Mouse (Mus musculus) kidney, postnatal 14 days (tissue): Measurements from ENCODE around the gene Il17rb.

Experiments used
- DNase-seq: peaks from one replicate; pipeline ENCODE4 v3.0.0; 2022; ENCODE audit warnings: mixed read lengths

Il17rb gene

GRCm38 (mm10) chr14:30014487-30014886, 5.8 kb upstream of the Il17rb start:
- DNase-seq = no peak

DNA sequence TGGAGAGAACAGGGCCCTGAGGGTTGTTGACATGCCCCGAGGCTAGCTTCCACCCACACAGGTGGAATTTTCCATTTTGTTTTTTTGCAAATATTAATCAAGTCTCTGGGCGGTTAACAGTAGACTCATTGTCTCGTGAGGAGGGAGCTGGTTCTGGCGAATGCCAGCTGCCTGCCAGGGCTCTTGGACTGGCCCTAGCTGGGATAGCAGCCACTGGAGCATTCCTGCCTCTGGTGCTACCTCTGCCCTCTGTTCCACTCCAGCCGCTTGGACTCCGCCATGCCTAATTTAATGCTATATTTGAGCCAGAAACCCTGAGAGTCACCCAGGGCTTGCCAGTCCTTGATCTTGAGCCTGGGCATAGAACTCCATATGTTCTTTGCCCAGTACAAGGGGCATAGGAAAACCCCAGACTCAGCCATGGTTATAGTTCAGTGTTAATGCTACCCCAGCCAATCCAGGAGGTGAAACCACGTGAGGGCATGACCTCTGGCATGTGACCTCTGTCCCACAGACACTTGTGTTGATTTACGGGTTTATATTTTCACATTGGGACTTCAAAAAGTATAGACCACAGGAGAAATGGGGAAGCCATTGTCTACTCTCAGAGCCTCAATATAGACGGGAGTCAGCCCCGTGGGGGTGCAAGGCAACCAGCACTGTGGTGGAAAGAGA, 3.3 kb upstream of the Il17rb start:
- peak; percentile 87 for DNase-seq

DNA sequence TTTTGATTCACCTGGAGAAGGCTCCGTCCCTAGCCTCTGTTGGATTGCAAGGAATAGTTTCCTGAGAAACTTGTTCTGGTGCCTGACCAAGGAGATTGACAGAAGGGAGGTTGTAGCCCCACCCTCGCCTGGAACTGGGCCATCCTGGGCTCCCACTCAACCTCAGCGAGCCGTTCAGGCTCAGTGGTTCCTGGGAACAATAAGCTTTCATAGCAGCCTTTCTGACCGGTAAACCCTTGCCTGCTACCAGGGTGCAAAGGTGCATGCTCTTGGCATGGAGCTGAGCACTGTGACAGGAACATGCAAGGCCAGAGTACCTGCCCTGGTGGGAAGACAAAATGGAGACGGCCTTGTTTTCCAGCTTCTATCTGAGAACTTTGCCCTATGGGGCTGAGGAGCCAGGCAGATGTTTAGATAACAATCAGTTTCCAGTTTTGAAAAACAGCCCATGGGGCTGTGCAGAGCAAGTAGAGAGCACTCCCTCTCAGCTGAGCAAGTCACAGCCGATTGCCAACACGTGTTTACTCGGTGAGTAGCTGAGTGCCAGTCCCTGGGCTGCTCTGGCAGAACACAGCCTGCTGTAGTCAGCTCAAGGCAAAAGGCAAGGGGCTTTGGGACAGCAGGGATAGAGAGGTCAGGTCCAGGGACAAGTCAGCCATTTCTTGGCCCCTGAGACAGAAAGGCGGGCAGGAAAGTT, 1.3 kb upstream of the Il17rb start:
- peak; percentile 93 for DNase-seq

GRCm38 (mm10) chr14:29999475-29999811, 9.3 kb downstream of the Il17rb start:
- DNase-seq = no peak

GRCm38 (mm10) chr14:29998747-29999474, 9.8 kb downstream of the Il17rb start:
- no peak for DNase-seq

DNA sequence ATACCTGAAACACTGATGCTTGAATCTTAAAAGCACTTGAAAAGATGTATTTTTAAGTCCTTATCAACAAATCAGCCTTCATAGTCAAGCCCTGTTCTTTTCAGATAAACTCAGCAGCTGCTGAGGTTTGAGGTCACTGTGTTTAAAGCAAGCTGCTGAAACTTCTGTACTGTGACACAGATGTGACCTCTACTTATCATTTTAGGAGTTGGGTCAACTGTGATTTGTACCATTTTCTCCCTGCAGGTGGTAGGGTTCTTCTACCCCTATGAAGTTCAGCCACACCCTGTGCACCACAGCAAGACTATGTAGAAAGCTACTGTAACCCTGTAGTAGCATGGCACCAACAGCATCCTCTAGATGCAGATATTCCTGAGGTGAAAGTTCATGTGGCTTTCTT, 11.4 kb downstream of the Il17rb start:
- DNase-seq = no peak

DNA sequence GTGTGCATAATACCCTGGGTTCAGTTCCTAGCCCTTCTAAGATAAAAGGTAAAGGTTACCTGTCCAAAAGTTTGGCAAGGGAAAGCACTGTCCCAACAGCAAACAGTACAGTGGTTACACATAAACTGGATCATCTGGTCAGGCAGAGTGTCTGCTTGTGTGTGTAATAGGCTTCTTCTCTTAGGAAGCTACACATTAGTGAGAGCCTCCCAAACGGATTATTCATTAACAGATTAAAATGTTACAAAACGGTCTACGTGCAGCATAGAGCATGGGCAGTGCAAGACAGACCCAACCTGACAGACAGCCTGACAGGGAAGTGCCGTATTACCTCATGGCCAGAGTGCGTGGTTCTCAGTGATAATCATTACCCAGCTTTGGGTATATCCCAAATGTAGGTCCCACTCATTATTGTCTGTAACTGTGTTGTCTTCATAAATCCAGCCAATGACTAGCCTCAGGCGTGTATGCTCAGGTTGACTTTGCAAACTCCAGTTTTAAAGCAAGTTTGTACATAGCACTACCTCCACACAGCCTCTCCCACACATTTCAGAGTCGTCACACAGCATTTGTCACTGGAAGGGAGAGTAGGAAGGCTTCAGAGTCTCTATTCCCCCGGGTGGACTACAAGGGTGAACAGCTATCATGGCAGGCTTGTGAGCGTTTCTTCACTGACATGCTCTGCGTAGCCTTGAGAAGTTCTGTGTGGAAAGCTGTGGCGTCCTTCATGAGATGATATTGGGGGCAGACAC, 12.5 kb downstream of the Il17rb start:
- DNase-seq = peak; percentile 71

DNA sequence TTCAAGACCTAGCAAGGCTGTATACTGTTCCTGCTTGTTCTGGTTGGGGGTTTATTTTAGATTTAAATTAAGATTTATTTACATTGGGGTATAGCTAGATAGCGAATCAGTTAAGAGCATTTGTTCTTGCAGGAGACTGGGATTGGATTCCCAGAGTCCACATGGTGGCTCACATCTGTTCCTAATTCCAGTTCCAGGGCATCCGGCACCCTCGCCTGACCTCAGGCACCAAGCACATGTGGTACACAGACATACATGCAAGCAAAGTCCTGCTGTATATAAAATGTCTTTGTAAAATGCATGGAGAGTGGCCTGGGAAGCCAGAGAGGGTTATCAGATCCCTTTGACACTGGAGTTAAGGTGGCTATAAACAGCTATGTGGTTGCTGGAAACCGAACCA, 13.7 kb downstream of the Il17rb start:
- no peak for DNase-seq

- no peak for DNase-seq
Measured at GRCm38 (mm10) chr14:29988337-29988736, 20.4 kb downstream of the Il17rb start.

- DNase-seq = peak; percentile 23
Measured at GRCm38 (mm10) chr14:29987739-29988138, 21.0 kb downstream of the Il17rb start.

- no peak for DNase-seq
Measured at GRCm38 (mm10) chr14:29987276-29987675, 21.4 kb downstream of the Il17rb start.

DNA sequence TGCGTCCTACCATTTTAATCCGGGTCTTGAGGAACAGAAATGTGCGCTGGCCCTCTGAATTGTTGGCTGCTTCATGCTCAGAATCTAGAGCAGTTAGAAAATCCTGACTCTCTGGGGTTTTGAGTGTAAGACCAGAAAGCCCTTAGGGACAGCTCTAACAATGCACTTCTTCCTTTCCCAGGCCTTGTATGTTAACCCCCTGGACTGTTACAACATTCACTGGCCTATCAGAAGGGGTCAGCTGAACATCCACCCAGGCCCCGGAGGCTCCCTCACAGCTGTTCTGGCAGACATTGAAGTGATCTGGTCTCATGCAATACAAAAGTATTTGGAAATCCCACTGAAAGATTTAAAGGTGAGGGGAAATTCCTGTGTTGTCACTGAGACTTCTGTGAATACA, 22.6 kb downstream of the Il17rb start:
- DNase-seq = no peak

DNA sequence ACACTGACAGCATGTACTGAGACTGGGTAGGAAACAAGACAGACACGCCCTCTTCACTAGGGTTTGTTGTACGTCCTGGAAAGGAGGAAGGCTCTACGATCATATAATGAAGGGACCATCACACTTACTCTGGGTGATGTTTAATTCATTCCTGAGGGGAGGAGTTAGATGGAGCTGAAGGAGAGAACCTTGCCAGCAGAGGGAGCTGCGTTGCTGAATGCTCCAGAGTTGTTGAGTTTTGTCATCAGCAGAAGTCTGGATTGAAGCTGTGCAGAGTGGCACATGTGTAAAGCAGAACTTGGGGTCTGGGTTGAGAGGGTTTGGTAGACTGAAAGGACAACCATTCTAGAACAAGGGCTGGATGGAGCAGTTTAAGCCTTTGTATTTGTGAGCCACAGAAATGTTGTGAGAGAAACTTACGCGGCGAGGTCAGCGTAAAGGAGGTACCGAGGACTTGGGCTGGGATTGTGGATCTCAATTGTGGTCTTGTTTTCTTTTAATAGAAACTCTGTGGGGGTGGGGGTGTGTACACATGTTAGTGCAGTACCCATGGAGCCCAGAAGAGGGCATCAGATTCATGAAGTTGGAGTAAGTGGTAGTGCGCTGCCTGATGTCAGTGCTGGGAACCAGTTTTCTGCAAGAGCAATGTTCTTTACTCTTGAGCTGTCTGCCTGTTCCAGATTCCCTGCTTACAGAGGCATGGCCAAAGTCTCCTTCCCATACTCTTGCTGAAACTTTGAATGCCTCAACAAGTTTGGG, 28.1 kb downstream of the Il17rb start:
- DNase-seq = peak; percentile 32

GRCm38 (mm10) chr14:29978254-29979204, 30.2 kb downstream of the Il17rb start, which contains the start of gene Actr8:
TSS of gene Actr8 (plus strand) at chr14:29978337.
- peak; percentile 95 for DNase-seq

DNA sequence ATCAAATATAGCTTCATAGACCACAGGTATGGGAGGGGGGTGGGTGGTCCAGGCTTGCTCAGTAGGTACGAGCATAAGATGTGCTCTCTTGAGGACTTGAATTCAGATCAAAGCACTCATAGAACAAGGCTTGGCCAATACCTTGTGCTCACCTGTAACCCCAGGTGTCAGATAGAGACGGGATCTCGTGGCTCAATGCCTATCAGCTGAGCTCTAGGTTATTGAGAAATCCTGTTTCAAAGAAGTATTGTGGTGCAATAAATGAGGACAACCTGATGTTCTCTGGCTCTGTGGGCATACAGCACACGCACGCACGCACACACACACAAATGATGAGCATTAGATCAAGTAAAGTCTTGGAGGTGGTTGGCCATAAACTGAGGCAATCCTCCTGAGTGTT, 31.8 kb downstream of the Il17rb start:
- DNase-seq = no peak

DNA sequence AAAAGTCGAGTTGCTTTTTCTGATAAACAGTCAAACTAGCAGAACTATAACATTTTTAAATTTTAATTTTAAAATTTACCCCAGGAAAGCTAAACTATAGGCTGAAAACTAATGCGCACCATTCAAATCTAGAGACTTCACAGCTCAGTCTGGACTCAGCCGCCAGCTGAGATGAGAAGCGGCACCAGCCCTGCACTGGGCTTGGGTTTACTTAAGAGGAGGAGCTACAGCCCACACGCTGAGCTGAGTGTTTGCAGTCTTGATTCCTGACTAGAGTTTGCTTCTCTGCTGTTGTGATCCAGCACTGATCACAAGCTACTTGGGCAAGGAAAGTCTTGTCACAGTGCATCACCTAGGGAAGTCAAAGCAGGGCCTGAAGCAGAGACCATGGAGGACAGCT, 36.7 kb downstream of the Il17rb start:
- DNase-seq = no peak

DNA sequence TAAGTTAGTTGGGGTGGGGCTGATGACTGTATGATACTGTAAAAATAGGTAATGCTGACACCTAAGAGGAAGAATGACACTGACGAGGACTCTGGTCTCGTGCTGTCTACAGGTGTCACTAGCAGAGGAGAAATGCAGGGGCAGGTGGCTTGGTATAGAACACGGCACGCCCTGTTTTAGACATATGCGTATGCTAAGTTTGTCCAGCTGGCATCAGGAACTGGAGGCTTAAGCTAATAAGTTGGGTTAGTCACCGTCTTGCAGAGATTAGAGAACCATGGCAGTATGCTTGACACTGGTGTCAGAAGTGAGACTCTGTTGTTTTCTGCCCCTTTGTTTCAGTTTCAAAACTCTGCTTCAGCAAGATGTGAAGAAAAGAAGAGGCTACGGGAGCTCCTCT, 37.2 kb downstream of the Il17rb start:
- no peak for DNase-seq

DNA sequence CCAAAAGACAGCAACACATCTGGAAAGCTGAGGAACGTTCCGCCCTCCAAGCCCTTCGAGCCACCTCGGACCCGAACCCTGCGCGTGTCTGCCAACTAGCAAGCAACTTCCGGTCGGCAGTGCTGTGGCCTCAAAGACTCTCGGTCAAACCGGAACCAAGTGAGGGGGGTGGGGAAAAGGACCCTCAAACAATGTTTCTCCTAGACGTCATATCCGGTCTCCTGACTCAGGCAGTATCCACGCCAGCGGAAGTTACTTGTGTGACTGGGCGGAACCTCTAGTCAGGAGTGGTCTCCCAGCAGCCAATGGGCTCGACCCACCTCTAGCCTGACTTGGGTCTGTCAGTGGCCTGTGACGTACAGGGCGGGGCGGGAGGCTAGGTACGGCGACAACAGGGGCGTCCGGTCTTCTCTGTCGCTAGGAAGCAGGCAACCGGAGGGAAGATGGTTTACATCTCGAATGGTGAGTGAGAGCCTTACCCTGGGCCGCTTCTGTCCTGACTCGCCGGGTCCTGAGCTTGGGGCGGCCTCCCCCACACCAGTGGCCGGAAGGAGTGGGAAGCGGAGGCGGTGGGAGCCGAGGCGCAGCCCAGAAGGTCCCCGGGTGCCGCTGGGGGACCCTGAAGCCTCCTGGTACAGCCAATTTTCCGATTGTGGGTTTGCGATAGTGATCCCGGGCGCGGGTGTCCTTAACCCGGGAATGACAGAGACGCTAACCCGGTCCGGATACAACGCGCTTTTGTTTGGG, 40.4 kb downstream of the Il17rb start, which contains the start of gene Selenok:
Selenok (plus strand) TSS at position 234 of the 747 bp plus-strand sequence.
- DNase-seq = peak; percentile 98

DNA sequence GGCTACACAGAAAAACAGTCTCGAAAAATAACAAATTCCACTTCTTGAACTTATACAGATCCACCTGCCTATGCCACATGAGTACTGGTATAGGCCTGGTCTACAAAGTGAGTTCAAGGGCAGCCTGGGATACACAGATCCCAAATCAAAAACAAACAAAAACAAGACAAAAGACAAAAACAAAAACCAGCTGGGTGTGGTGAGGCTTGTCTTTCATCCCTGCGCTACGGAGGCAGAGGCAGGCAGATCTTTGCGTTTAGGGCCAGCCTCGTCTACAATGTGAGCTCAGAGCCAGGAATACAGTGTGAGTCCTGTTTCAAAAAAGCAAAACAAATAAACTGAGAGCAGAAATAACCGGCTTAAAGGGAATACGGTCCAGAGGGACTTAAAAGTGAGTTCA, 41.1 kb downstream of the Il17rb start:
- DNase-seq = no peak

DNA sequence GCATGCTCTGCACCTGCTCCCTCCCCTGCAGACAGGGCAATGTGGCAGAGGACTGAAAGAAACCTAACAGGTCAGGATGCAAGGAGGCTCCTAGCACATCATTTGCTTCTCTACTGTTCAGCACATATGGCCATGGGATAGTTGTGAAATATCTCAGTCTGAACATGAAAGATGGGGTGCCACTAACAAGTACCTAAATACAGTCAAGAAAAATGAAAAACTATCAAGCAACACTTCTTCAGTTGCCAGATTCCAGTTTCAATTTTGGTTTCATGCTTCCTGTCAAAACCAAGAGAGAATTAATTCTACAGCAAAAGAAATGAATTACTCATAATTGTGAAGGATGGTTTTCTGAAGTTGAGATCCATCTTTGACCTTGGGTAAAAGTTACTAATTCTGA, 51.3 kb downstream of the Il17rb start:
- no peak for DNase-seq
